16 mouse cellular contexts compared by ENCODE assay signal in genomic region chr2:121895261-121895660, GRCm38 (mm10).
"Had no signal": no experiment of that assay in that cellular context is flagged by ENCODE, and none has a peak within 500 bp of the region (broad histone marks: within the 10 kb centered on the region; RNA-seq: fewer than 3 reads in every experiment).

No protein-coding gene starts in this region.

- H3K9me3 ChIP-seq: liver, embryonic 15.5 days; lung, embryonic 15.5 days; midbrain, embryonic 15.5 days; neural tube, embryonic 12.5 days; stomach, embryonic 15.5 days had no signal

- DNase-seq: liver, postnatal 0 days; lung, adult 2 months; lung, postnatal 14 days; lung, postnatal 36 days; right cerebral cortex, postnatal 14 days; thymus, adult 2 months; thymus, postnatal 25 days; thymus, postnatal 4 days had no signal

- H3K4me3 ChIP-seq: liver, embryonic 15.5 days; lung, embryonic 15.5 days; megakaryocyte, embryonic 14.5 days; midbrain, embryonic 15.5 days; neural tube, embryonic 12.5 days; stomach, embryonic 15.5 days had no signal

- H3K36me3 ChIP-seq: liver, embryonic 15.5 days; lung, embryonic 15.5 days; midbrain, embryonic 15.5 days; neural tube, embryonic 12.5 days; stomach, embryonic 15.5 days had no signal

- H3K9ac ChIP-seq: liver, embryonic 15.5 days; liver, postnatal 0 days; lung, embryonic 15.5 days; midbrain, embryonic 15.5 days; neural tube, embryonic 12.5 days; stomach, embryonic 15.5 days had no signal

- H3K4me1 ChIP-seq: liver, embryonic 15.5 days; lung, embryonic 15.5 days; megakaryocyte, embryonic 14.5 days; midbrain, embryonic 15.5 days; neural tube, embryonic 12.5 days; stomach, embryonic 15.5 days had no signal

- H3K27ac ChIP-seq: liver, embryonic 15.5 days; lung, embryonic 15.5 days; macrophage; midbrain, embryonic 15.5 days; neural tube, embryonic 12.5 days; stomach, embryonic 15.5 days; stomach, postnatal 0 days had no signal

- H3K27me3 ChIP-seq: liver, embryonic 15.5 days; lung, embryonic 15.5 days; megakaryocyte, embryonic 14.5 days; midbrain, embryonic 15.5 days; neural tube, embryonic 12.5 days; stomach, embryonic 15.5 days had no signal
